7 mouse cellular contexts compared by ENCODE assay signal in genomic region chr11:98026248-98026569, GRCm38 (mm10). TPM values are rescaled to one million over a fixed set of nuclear protein-coding genes. Genes with fewer than 3 reads are reported as not detected.
DNase-seq lines count a peak whose midpoint lies in the region; ATAC-seq lines count a peak whose summit lies in the region.

No protein-coding gene starts in this region.

- peak overlapping the region; percentile 98 for H3K9ac ChIP-seq in lung, embryonic 16.5 days (ENCODE audit: low read length)
- peak overlapping the region; percentile 99 for H3K9ac ChIP-seq in forebrain, embryonic 11.5 days (ENCODE audit: low read length)
- H3K9ac ChIP-seq in limb, embryonic 15.5 days: peak overlapping the region; percentile 99
- peak overlapping the region; percentile 99 for H3K9ac ChIP-seq in stomach, embryonic 14.5 days (replicated peaks; ENCODE audit: low read depth, low read length)

- no peak for DNase-seq in lung, postnatal 25 days (ENCODE audit: low spot score)
- DNase-seq in forebrain, embryonic 11.5 days (ENCODE audit: low spot score): no peak
- no peak for DNase-seq in cerebellum, postnatal 36 days
- no peak for DNase-seq in adrenal gland, postnatal 10 days

- WGBS in lung, embryonic 16.5 days: 4% methylated on average over 15 of the region's 15 CpGs
- WGBS in forebrain, embryonic 11.5 days: 6% methylated on average over 15 of the region's 15 CpGs
- WGBS in limb, embryonic 15.5 days: 6% methylated on average over 15 of the region's 15 CpGs
- WGBS in stomach, embryonic 14.5 days: 6% methylated on average over 15 of the region's 15 CpGs

- no peaks in the 10 kb centered on the region for H3K9me3 ChIP-seq in lung, embryonic 16.5 days (ENCODE audit: control insufficient read depth, low read length)
- no peaks in the 10 kb centered on the region for H3K9me3 ChIP-seq in forebrain, embryonic 11.5 days (ENCODE audit: control insufficient read depth, low read length)
- H3K9me3 ChIP-seq in limb, embryonic 15.5 days: no peaks in the 10 kb centered on the region
- no peaks in the 10 kb centered on the region for H3K9me3 ChIP-seq in stomach, embryonic 14.5 days (ENCODE audit: control insufficient read depth, low read depth, low read length)

- H3K4me3 ChIP-seq in lung, embryonic 16.5 days (ENCODE audit: low read length): peak overlapping the region; percentile 75
- peak overlapping the region; percentile 100 for H3K4me3 ChIP-seq in forebrain, embryonic 11.5 days (ENCODE audit: low read depth, low read length)
- peak overlapping the region; percentile 83 for H3K4me3 ChIP-seq in limb, embryonic 15.5 days
- peak overlapping the region; percentile 88 for H3K4me3 ChIP-seq in stomach, embryonic 14.5 days (ENCODE audit: low read depth, low read length)

- H3K4me2 ChIP-seq in lung, embryonic 16.5 days (ENCODE audit: low read depth, low read length): peak overlapping the region; percentile 88
- H3K4me2 ChIP-seq in forebrain, embryonic 11.5 days (ENCODE audit: low read depth, low read length, severe bottlenecking): peak overlapping the region; percentile 92
- H3K4me2 ChIP-seq in limb, embryonic 15.5 days: peak overlapping the region; percentile 67
- H3K4me2 ChIP-seq in stomach, embryonic 14.5 days (replicated peaks; ENCODE audit: low read depth, low read length): peak overlapping the region; percentile 74

- no peaks in the 10 kb centered on the region for H3K27me3 ChIP-seq in lung, embryonic 16.5 days (ENCODE audit: control insufficient read depth, insufficient read depth, low read depth, low read length)
- no peaks in the 10 kb centered on the region for H3K27me3 ChIP-seq in forebrain, embryonic 11.5 days (ENCODE audit: control insufficient read depth, insufficient read depth, low read length)
- H3K27me3 ChIP-seq in limb, embryonic 15.5 days: no peaks in the 10 kb centered on the region
- H3K27me3 ChIP-seq in stomach, embryonic 14.5 days (ENCODE audit: control insufficient read depth, insufficient read depth, low read length): no peaks in the 10 kb centered on the region

- H3K27ac ChIP-seq in lung, embryonic 16.5 days (ENCODE audit: low read length): peak overlapping the region; percentile 78
- peak overlapping the region; percentile 67 for H3K27ac ChIP-seq in forebrain, embryonic 11.5 days (ENCODE audit: low read depth, low read length)
- peak overlapping the region; percentile 87 for H3K27ac ChIP-seq in limb, embryonic 15.5 days
- peak overlapping the region; percentile 92 for H3K27ac ChIP-seq in stomach, embryonic 14.5 days (ENCODE audit: low read length)

- ATAC-seq in lung, embryonic 16.5 days (ENCODE audit: low read depth): no peak
- no peak for ATAC-seq in forebrain, embryonic 11.5 days (replicated peaks; ENCODE audit: low FRiP score)
- no peak for ATAC-seq in limb, embryonic 15.5 days (ENCODE audit: insufficient number of reproducible peaks, low FRiP score, low TSS enrichment, low read depth)
- ATAC-seq in stomach, embryonic 14.5 days (ENCODE audit: insufficient number of reproducible peaks, insufficient read depth, low FRiP score, low read depth): no peak

- peaks cover 30% of the 10 kb centered on the region for H3K36me3 ChIP-seq in lung, embryonic 16.5 days (ENCODE audit: control insufficient read depth, insufficient read depth, low read length)
- H3K36me3 ChIP-seq in forebrain, embryonic 11.5 days (ENCODE audit: control insufficient read depth, insufficient read depth, low read length): peaks cover 11% of the 10 kb centered on the region
- H3K36me3 ChIP-seq in limb, embryonic 15.5 days: peaks cover 33% of the 10 kb centered on the region
- H3K36me3 ChIP-seq in stomach, embryonic 14.5 days (ENCODE audit: control insufficient read depth, insufficient read depth, low read length): peaks cover 34% of the 10 kb centered on the region

- peaks cover 26% of the 10 kb centered on the region for H3K4me1 ChIP-seq in lung, embryonic 16.5 days (replicated peaks; ENCODE audit: control insufficient read depth, insufficient read depth, low read length)
- H3K4me1 ChIP-seq in forebrain, embryonic 11.5 days (replicated peaks; ENCODE audit: control insufficient read depth, insufficient read depth, low read length): peaks cover 5% of the 10 kb centered on the region; the same call in 1 of the 2 replicates
- H3K4me1 ChIP-seq in limb, embryonic 15.5 days: peaks cover 23% of the 10 kb centered on the region
- peaks cover 13% of the 10 kb centered on the region for H3K4me1 ChIP-seq in stomach, embryonic 14.5 days (ENCODE audit: control insufficient read depth, insufficient read depth, low read length)

RNA-seq across cellular contexts. Expression of gene Rpl19, which starts 0.3 kb away (rescaled TPM):
- polyA plus RNA-seq in lung, embryonic 16.5 days (2015; fragmentation: Nextera tagmentation; extraction: Ambion mirVana): 999 and 1,043 TPM in 2 replicates
- polyA plus RNA-seq in forebrain, embryonic 11.5 days (2014; fragmentation: Nextera tagmentation; extraction: Ambion mirVana): 897 and 919 TPM in 2 replicates
- 1,005 and 1,062 TPM in 2 replicates for polyA plus RNA-seq in limb, embryonic 15.5 days (2015; fragmentation: Nextera tagmentation; extraction: Ambion mirVana)
- 1,095 and 1,157 TPM in 2 replicates for polyA plus RNA-seq in stomach, embryonic 14.5 days (2014; fragmentation: Nextera tagmentation; extraction: Ambion mirVana)
- 1,000 to 10,000 TPM; 1,275 to 1,278 TPM for total RNA-seq in adrenal gland, postnatal 10 days (2021)

RNA-seq across cellular contexts. Expression of gene Cacnb1, which starts 3.4 kb away (rescaled TPM):
- polyA plus RNA-seq in lung, embryonic 16.5 days (2015; fragmentation: Nextera tagmentation; extraction: Ambion mirVana): 6.4 and 6.7 TPM in 2 replicates
- 9.6 and 11.1 TPM in 2 replicates for polyA plus RNA-seq in forebrain, embryonic 11.5 days (2014; fragmentation: Nextera tagmentation; extraction: Ambion mirVana)
- 19.6 and 31.1 TPM in 2 replicates for polyA plus RNA-seq in limb, embryonic 15.5 days (2015; fragmentation: Nextera tagmentation; extraction: Ambion mirVana)
- 7.3 and 9.7 TPM in 2 replicates for polyA plus RNA-seq in stomach, embryonic 14.5 days (2014; fragmentation: Nextera tagmentation; extraction: Ambion mirVana)
- total RNA-seq in adrenal gland, postnatal 10 days (2021): 10 to 100 TPM; 11.7 to 29.3 TPM

RNA-seq across cellular contexts. Expression of gene Stac2, which starts 27.1 kb away (rescaled TPM):
- 0.11 and 0.29 TPM in 2 replicates for polyA plus RNA-seq in lung, embryonic 16.5 days (2015; fragmentation: Nextera tagmentation; extraction: Ambion mirVana)
- polyA plus RNA-seq in forebrain, embryonic 11.5 days (2014; fragmentation: Nextera tagmentation; extraction: Ambion mirVana): 0.81 and 0.86 TPM in 2 replicates
- 0.68 TPM in 2 replicates for polyA plus RNA-seq in limb, embryonic 15.5 days (2015; fragmentation: Nextera tagmentation; extraction: Ambion mirVana)
- polyA plus RNA-seq in stomach, embryonic 14.5 days (2014; fragmentation: Nextera tagmentation; extraction: Ambion mirVana): 0.30 and 0.32 TPM in 2 replicates
- 1 to 10 TPM; 1.8 to 3.1 TPM for total RNA-seq in adrenal gland, postnatal 10 days (2021)

RNA-seq across cellular contexts. Expression of gene Arl5c, which starts 30.2 kb away (rescaled TPM):
- 6.2 and 8.0 TPM in 2 replicates for polyA plus RNA-seq in lung, embryonic 16.5 days (2015; fragmentation: Nextera tagmentation; extraction: Ambion mirVana)
- polyA plus RNA-seq in forebrain, embryonic 11.5 days (2014; fragmentation: Nextera tagmentation; extraction: Ambion mirVana): 10.4 and 12.3 TPM in 2 replicates
- polyA plus RNA-seq in limb, embryonic 15.5 days (2015; fragmentation: Nextera tagmentation; extraction: Ambion mirVana): 13.8 and 16.4 TPM in 2 replicates
- 7.8 and 11.6 TPM in 2 replicates for polyA plus RNA-seq in stomach, embryonic 14.5 days (2014; fragmentation: Nextera tagmentation; extraction: Ambion mirVana)
- 1 to 10 TPM; 3.1 to 3.8 TPM for total RNA-seq in adrenal gland, postnatal 10 days (2021)

RNA-seq across cellular contexts. Expression of gene Plxdc1, which starts 40.0 kb away (rescaled TPM):
- polyA plus RNA-seq in lung, embryonic 16.5 days (2015; fragmentation: Nextera tagmentation; extraction: Ambion mirVana): 1.4 and 1.6 TPM in 2 replicates
- 0.20 TPM in 1 of 2 replicates, not detected in the other for polyA plus RNA-seq in forebrain, embryonic 11.5 days (2014; fragmentation: Nextera tagmentation; extraction: Ambion mirVana)
- 1.7 TPM in 2 replicates for polyA plus RNA-seq in limb, embryonic 15.5 days (2015; fragmentation: Nextera tagmentation; extraction: Ambion mirVana)
- 0.38 and 0.56 TPM in 2 replicates for polyA plus RNA-seq in stomach, embryonic 14.5 days (2014; fragmentation: Nextera tagmentation; extraction: Ambion mirVana)
- total RNA-seq in adrenal gland, postnatal 10 days (2021): 1 to 10 TPM; 3.4 to 7.2 TPM
